Mouse (Mus musculus) ES-CJ7 (cell line): ENCODE data around the gene Efcab14.

Source experiments
- DNase-seq: peaks from one replicate; pipeline ENCODE4 v3.0.0; 2011; ENCODE audit warnings: low read depth, low spot score

The Efcab14 gene

GRCm38 (mm10) chr4:115737551-115738041 is at the start of gene Efcab14:
Gene Efcab14 (plus strand): TSS chr4:115737744.
- DNase-seq = peak; percentile 98

- DNase-seq = no peak
These were observed 36.1 kb upstream of the Efcab14 start for GRCm38 (mm10) chr4:115701468-115701867.

GRCm38 (mm10) chr4:115703927-115704505 is 33.5 kb upstream of the Efcab14 start:
- no peak for DNase-seq

GRCm38 (mm10) chr4:115708974-115709593 is 28.5 kb upstream of the Efcab14 start:
- no peak for DNase-seq

GRCm38 (mm10) chr4:115709792-115710418 is 27.6 kb upstream of the Efcab14 start:
- DNase-seq = peak; percentile 78

GRCm38 (mm10) chr4:115728721-115729120 is 8.8 kb upstream of the Efcab14 start:
- DNase-seq = peak; percentile 80

- DNase-seq = peak; percentile 64
These were observed 5.8 kb upstream of the Efcab14 start for GRCm38 (mm10) chr4:115731588-115732222.

GRCm38 (mm10) chr4:115732223-115732818 is 5.2 kb upstream of the Efcab14 start:
- no peak for DNase-seq

- no peak for DNase-seq
These were observed 3.8 kb upstream of the Efcab14 start for GRCm38 (mm10) chr4:115733746-115734145.

- DNase-seq = no peak
These were observed 2.7 kb upstream of the Efcab14 start for GRCm38 (mm10) chr4:115734867-115735266.

GRCm38 (mm10) chr4:115738481-115738985 is 989 bp downstream of the Efcab14 start:
- no peak for DNase-seq

- no peak for DNase-seq
These were observed 5.1 kb downstream of the Efcab14 start for GRCm38 (mm10) chr4:115742658-115743057.

GRCm38 (mm10) chr4:115743096-115743495 is 5.6 kb downstream of the Efcab14 start:
- no peak for DNase-seq

GRCm38 (mm10) chr4:115748181-115748580 is 10.6 kb downstream of the Efcab14 start:
- DNase-seq = no peak

- no peak for DNase-seq
These were observed 11.8 kb downstream of the Efcab14 start for GRCm38 (mm10) chr4:115749336-115749735.

- DNase-seq = no peak
These were observed 16.6 kb downstream of the Efcab14 start for GRCm38 (mm10) chr4:115754101-115754500.

- no peak for DNase-seq
These were observed 17.3 kb downstream of the Efcab14 start for GRCm38 (mm10) chr4:115754851-115755250.

GRCm38 (mm10) chr4:115761206-115761605 is 23.7 kb downstream of the Efcab14 start:
- DNase-seq = no peak

- no peak for DNase-seq
These were observed 27.0 kb downstream of the Efcab14 start for GRCm38 (mm10) chr4:115764581-115764980.

- no peak for DNase-seq
These were observed 30.3 kb downstream of the Efcab14 start for GRCm38 (mm10) chr4:115767647-115768467.

GRCm38 (mm10) chr4:115775056-115775455 is 37.5 kb downstream of the Efcab14 start:
- DNase-seq = no peak
